Mouse (Mus musculus): ENCODE measurements around the gene Tes.

GRCm38 (mm10) chr6:17079304-17079703, 14.4 kb downstream of the Tes start:
- TF ChIP-seq CTCF (IDR thresholded peaks at IDR 0.05; ENCODE audit: low read depth) (no peak), EP300 (IDR thresholded peaks at IDR 0.05; ENCODE audit: low read depth) (no peak)
